Mouse (Mus musculus) bone marrow, adult 2 months (tissue): Measurements from ENCODE around the gene Nav2. TPM values are rescaled to one million over a fixed set of nuclear protein-coding genes. Genes with fewer than 3 reads are reported as not detected.

ENCODE experiments used
- H3K27ac ChIP-seq: fragments of 200-500 bp; 2 replicates; pipeline ENCODE4 v1.5.1; 2012; ENCODE audit warnings: low read depth, mild to moderate bottlenecking, control low read depth, inconsistent platforms, low read length; ENCODE audit not compliant: control insufficient read depth, poor library complexity, insufficient read depth
- H3K4me1 ChIP-seq: fragments of 200-500 bp; 2 replicates; pipeline ENCODE4 v1.6.1; 2011; ENCODE audit warnings: low read length; ENCODE audit not compliant: control insufficient read depth, insufficient read depth
- H3K4me3 ChIP-seq: fragments of 200-500 bp; replicated peaks from 2 replicates; pipeline ENCODE3; 2011; ENCODE audit warnings: mild to moderate bottlenecking, low read depth, low read length, control low read depth; ENCODE audit not compliant: control insufficient read depth
- CTCF ChIP-seq: fragments of 200-500 bp; IDR thresholded peaks from 2 replicates; pipeline ENCODE4 v1.5.1; 2011; ENCODE audit warnings: low read length, control low read depth; ENCODE audit not compliant: control insufficient read depth, insufficient read depth
- POLR2A ChIP-seq: fragments of 200-500 bp; IDR thresholded peaks from 2 replicates; pipeline ENCODE4 v1.6.1; 2011; ENCODE audit warnings: low read depth, mild to moderate bottlenecking, control low read depth, low read length, borderline replicate concordance; ENCODE audit not compliant: control insufficient read depth
- WGBS: fragments of 180-500 bp; shearing (Covaris S2); methylation state at CpG from one replicate; pipeline ENCODE4 v1.1.7; 2018; 5-methylcytosine and 5-hydroxymethylcytosine counted together
- polyA plus RNA-seq: library from polyadenylated mRNA; stranded (reverse); fragments of >200 nt; gene quantifications from 2 replicates; pipeline ENCODE4 v1.2.4, GENCODE M21; 2011; ENCODE audit warnings: low replicate concordance; ENCODE audit not compliant: missing spikeins, insufficient read depth, insufficient read length

Nav2 gene
- polyA plus RNA-seq, 1 experiment = 8.5 TPM

GRCm38 (mm10) chr7:49544775-49545705 is 636.5 kb downstream of the Nav2 start:
- no peak for TF ChIP-seq CTCF
- TF ChIP-seq POLR2A = no peak
- no peak overlapping the region; the same call in 1 of the 2 replicates for H3K27ac ChIP-seq
- H3K4me1 ChIP-seq = peaks cover 4% of the 10 kb centered on the region
- WGBS = 42% methylated on average over 11 of the region's 11 CpGs
- H3K4me3 ChIP-seq = no peak overlapping the region

- peaks cover 4% of the 10 kb centered on the region for H3K4me1 ChIP-seq
- H3K27ac ChIP-seq = no peak overlapping the region
- WGBS = 84% methylated on average over 15 of the region's 15 CpGs
- H3K4me3 ChIP-seq = no peak overlapping the region
- TF ChIP-seq POLR2A = no peak
- TF ChIP-seq CTCF = no peak
Observed at GRCm38 (mm10) chr7:49545706-49546097, 637.2 kb downstream of the Nav2 start.

GRCm38 (mm10) chr7:49548397-49548796 is 639.9 kb downstream of the Nav2 start:
- H3K27ac ChIP-seq = no peak overlapping the region
- H3K4me3 ChIP-seq = no peak overlapping the region
- 88% methylated on average over 11 of the region's 11 CpGs for WGBS
- TF ChIP-seq POLR2A = no peak
- no peak for TF ChIP-seq CTCF
- H3K4me1 ChIP-seq = peaks cover 4% of the 10 kb centered on the region

DNA sequence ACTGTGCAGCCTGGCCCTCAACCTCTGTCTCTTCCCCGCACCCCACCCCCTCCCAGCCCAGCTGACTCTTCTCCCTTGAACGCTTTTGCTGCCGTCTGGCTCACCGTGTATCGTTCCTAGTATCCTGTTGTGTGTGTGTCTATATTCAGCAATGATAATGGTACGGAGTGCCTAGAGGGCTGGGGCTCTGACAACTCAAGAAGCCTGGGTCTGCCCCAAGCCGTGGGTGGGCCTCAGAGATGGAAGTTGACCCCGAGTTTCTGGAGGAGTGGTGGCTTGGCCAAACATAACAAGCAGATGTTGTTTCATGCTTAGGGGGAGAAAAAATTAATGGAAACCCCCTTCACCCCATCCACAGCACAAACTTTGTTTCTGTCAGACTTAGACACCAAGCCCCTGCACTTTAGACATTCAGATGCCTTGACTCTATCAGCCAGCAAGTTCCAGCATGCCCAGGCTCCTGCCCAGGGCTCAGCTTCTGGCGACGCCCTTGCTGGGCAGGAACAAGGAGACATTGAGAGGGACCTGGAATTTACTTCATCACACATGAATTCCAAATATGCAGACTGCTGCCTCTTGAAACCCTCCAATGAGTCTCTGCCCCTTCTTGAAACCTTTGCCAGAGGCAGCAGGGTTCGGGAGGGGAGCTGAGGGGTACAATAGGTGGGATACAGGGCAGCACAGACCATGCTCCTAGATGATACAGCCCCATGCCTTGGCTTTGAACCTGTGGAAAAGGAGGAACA is 644.9 kb downstream of the Nav2 start:
- Histone ChIP-seq H3K4me3 (no peak overlapping the region), H3K4me1 (no peaks in the 10 kb centered on the region), H3K27ac (no peak overlapping the region)
- WGBS = 80% methylated on average over 11 of the region's 11 CpGs
- TF ChIP-seq CTCF (no peak), POLR2A (no peak)

DNA sequence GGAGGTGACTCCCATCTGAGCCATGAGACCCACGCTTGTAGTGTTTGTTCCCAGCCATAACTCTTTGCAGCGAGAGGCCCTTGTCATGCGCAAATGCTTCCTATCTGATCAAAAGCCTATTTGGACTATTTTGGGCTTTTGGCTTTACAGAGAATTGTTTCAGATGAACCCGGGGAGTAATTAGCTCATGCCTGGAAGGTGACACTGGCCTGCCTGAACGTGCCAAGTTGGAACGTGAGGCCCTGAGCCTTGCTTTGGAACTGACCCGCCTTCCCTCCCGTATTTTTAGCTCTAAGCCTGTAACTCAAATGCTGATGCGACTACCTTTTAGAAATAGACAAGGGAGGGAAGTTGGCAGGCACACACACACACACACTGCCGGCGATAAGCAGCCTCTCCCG is 649.7 kb downstream of the Nav2 start:
- WGBS = 86% methylated on average over 12 of the region's 12 CpGs
- Histone ChIP-seq H3K27ac (no peak overlapping the region), H3K4me1 (no peaks in the 10 kb centered on the region), H3K4me3 (no peak overlapping the region)
- TF ChIP-seq CTCF = no peak
- TF ChIP-seq POLR2A = no peak

DNA sequence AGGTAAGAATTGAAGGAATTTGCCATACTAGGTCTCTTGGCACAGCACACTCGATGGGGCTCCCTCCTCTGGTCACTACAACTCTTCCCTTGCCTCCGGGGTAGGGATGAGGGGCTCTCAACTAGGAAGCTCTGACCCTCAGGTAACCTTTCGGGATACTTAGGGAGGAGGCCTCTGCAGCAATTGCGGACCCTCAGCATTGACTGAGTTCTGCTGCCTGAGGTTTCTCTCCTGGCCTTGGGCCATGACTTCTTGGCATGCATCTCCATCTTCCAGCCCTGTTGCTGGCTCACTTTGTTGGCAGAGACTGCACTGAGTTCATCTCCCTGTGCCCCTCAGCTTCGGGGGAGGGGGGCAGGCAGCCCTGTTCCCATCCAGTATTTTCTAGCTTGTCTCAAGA is 650.4 kb downstream of the Nav2 start:
- Histone ChIP-seq H3K4me1 (no peaks in the 10 kb centered on the region), H3K27ac (no peak overlapping the region), H3K4me3 (no peak overlapping the region)
- WGBS = 82% methylated on average over 5 of the region's 5 CpGs
- TF ChIP-seq POLR2A (no peak), CTCF (no peak)

- TF ChIP-seq CTCF = no peak
- Histone ChIP-seq H3K27ac (no peak overlapping the region), H3K4me1 (no peaks in the 10 kb centered on the region), H3K4me3 (no peak overlapping the region)
- 76% methylated on average over 4 of the region's 4 CpGs for WGBS
Observed at GRCm38 (mm10) chr7:49560012-49560411, 651.5 kb downstream of the Nav2 start.

DNA sequence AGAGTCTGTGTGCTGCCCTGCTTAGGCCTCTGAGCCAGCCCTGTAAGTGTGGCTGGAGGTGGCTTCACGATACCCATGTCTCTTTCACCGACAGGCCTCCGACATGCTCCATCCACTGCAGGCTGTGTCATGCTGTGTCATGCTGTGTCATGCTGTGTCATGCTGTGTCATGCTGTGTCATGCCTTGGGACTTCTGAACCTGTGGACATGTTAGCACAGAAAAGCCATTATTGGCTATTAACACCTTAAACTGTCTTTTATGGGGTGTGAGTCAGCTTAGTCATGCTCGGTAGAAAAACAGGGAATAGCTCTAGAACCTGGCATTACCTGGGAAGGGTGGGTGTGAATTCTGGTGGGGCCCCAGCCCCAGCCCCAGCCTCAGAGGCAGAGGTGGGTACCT is 653.9 kb downstream of the Nav2 start:
- Histone ChIP-seq H3K4me1 (no peaks in the 10 kb centered on the region), H3K27ac (no peak overlapping the region), H3K4me3 (no peak overlapping the region)
- WGBS = 82% methylated on average over 4 of the region's 4 CpGs
- no peak for TF ChIP-seq POLR2A
- TF ChIP-seq CTCF = no peak
